In the genomic region with DNA sequence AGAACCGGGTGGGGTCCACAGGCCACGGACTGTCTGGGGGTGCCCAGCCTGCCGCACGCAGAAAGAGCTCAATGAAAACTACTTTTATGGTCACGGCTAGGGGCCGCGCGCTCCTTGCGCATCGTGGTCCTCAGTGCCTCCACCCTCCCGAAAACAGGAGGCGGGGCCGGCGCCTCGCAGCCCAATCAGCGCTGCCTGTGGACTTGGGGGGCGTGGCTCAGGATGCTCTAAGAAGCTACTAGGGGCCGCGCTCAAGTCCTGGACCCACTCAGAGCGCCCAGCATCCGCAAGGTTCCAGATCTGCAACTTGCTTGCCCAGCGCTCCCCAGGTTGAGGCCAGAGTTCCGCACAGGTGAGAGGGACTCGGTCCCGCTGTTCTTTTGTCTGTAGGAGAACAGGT, we compare ENCODE assay signal across 8 mouse cellular contexts. TPM values are rescaled to one million over a fixed set of nuclear protein-coding genes. Genes with fewer than 3 reads are reported as not detected.
A peak's percentile ranks its signal among the peaks of the same experiment; 100 is the strongest.
DNase-seq lines count a peak whose midpoint lies in the region; ATAC-seq and TF ChIP-seq lines count a peak whose summit lies in the region.

Crispld2 (plus strand) TSS at position 190 of the 400 bp plus-strand sequence.

- H3K4me2 ChIP-seq in forebrain, embryonic 16.5 days (ENCODE audit: low read length): peak within 1 kb of the TSS; percentile 66
- peak within 1 kb of the TSS; percentile 19 for H3K4me2 ChIP-seq in heart, postnatal 0 days (ENCODE audit: low read depth, low read length)
- H3K4me2 ChIP-seq in liver, embryonic 13.5 days: no peak within 1 kb of the TSS
- H3K4me2 ChIP-seq in neural tube, embryonic 12.5 days (replicated peaks): peak within 1 kb of the TSS; percentile 57

- ATAC-seq in forebrain, embryonic 16.5 days: peak; percentile 98
- peak; percentile 47 for ATAC-seq in heart, postnatal 0 days (ENCODE audit: insufficient read depth, low read depth)
- peak; percentile 64; the same call in 1 of the 2 replicates for ATAC-seq in liver, embryonic 13.5 days (ENCODE audit: low read depth)
- ATAC-seq in neural tube, embryonic 12.5 days (ENCODE audit: low FRiP score, low read depth): peak; percentile 89

- peak; percentile 36 to 41 for DNase-seq in cerebellum, adult 2 months
- no peak for DNase-seq in cerebellum, adult 11 months
- DNase-seq in heart, postnatal 0 days (ENCODE audit: low spot score): peak; percentile 32
- peak; percentile 82 to 84 for DNase-seq in kidney, postnatal 25 days
- DNase-seq in liver, embryonic 13.5 days: peak; percentile 34
- DNase-seq in testis, postnatal 10 days (ENCODE audit: low spot score): peak; percentile 90

- peak within 1 kb of the TSS; percentile 22 for H3K4me3 ChIP-seq in cerebellum, adult 2 months (replicated peaks; ENCODE audit: insufficient read depth, low read depth, low read length)
- peak within 1 kb of the TSS; percentile 44 for H3K4me3 ChIP-seq in forebrain, embryonic 16.5 days (replicated peaks; ENCODE audit: low read length)
- H3K4me3 ChIP-seq in heart, postnatal 0 days (ENCODE audit: low read depth, low read length): peak within 1 kb of the TSS; percentile 18
- no peak within 1 kb of the TSS for H3K4me3 ChIP-seq in liver, embryonic 13.5 days (replicated peaks)
- peak within 1 kb of the TSS; percentile 19; the same call in 1 of the 2 replicates for H3K4me3 ChIP-seq in neural tube, embryonic 12.5 days

- no peaks in the 10 kb centered on the region for H3K9me3 ChIP-seq in forebrain, embryonic 16.5 days (ENCODE audit: control insufficient read depth, low read length)
- no peaks in the 10 kb centered on the region for H3K9me3 ChIP-seq in heart, postnatal 0 days (replicated peaks; ENCODE audit: control insufficient read depth, low read length)
- H3K9me3 ChIP-seq in liver, embryonic 13.5 days (replicated peaks): no peaks in the 10 kb centered on the region
- H3K9me3 ChIP-seq in neural tube, embryonic 12.5 days: no peaks in the 10 kb centered on the region

- peak within 1 kb of the TSS; percentile 30; the same call in 1 of the 2 replicates for H3K9ac ChIP-seq in forebrain, embryonic 16.5 days (replicated peaks; ENCODE audit: low read depth, low read length)
- H3K9ac ChIP-seq in heart, postnatal 0 days (replicated peaks; ENCODE audit: low read depth, low read length): no peak within 1 kb of the TSS
- H3K9ac ChIP-seq in liver, embryonic 13.5 days: no peak within 1 kb of the TSS
- H3K9ac ChIP-seq in neural tube, embryonic 12.5 days: no peak within 1 kb of the TSS

- no peak for TF ChIP-seq EP300 in heart, postnatal 0 days (IDR thresholded peaks at IDR 0.05; ENCODE audit: low read depth)

- H3K27me3 ChIP-seq in cerebellum, adult 2 months (ENCODE audit: control insufficient read depth, insufficient read depth, low read length): no peaks in the 10 kb centered on the region; the same call in 1 of the 2 replicates
- H3K27me3 ChIP-seq in forebrain, embryonic 16.5 days (replicated peaks; ENCODE audit: control insufficient read depth, insufficient read depth, low read length): peaks cover 14% of the 10 kb centered on the region
- peaks cover 41% of the 10 kb centered on the region for H3K27me3 ChIP-seq in heart, postnatal 0 days (ENCODE audit: control insufficient read depth, insufficient read depth, low read length)
- H3K27me3 ChIP-seq in liver, embryonic 13.5 days: peaks cover 44% of the 10 kb centered on the region
- peaks cover 35% of the 10 kb centered on the region for H3K27me3 ChIP-seq in neural tube, embryonic 12.5 days (replicated peaks)

- H3K27ac ChIP-seq in cerebellum, adult 2 months (ENCODE audit: insufficient read depth, low read length): no peak within 1 kb of the TSS
- H3K27ac ChIP-seq in forebrain, embryonic 16.5 days (ENCODE audit: low read length): no peak within 1 kb of the TSS
- H3K27ac ChIP-seq in heart, postnatal 0 days (ENCODE audit: low read depth): no peak within 1 kb of the TSS
- H3K27ac ChIP-seq in liver, embryonic 13.5 days: no peak within 1 kb of the TSS
- no peak within 1 kb of the TSS for H3K27ac ChIP-seq in neural tube, embryonic 12.5 days

- TF ChIP-seq CTCF in cerebellum, adult 2 months (IDR thresholded peaks at IDR 0.05; ENCODE audit: borderline replicate concordance, insufficient read depth, low read depth, low read length): no peak
- 0 out of 2 replicates have a peak, but pooled peaks have one; percentile 6 for TF ChIP-seq CTCF in heart, postnatal 0 days (IDR thresholded peaks at IDR 0.05; ENCODE audit: low read depth)

- no peak for TF ChIP-seq POLR2A in cerebellum, adult 2 months (IDR thresholded peaks at IDR 0.05; ENCODE audit: borderline replicate concordance, insufficient read depth, low read length)

- under 1% methylated on average over 25 of the region's 25 CpGs for WGBS in cerebellum, adult 2 months
- WGBS in forebrain, embryonic 16.5 days: under 1% methylated on average over 24 of the region's 25 CpGs
- 2% methylated on average over 23 of the region's 25 CpGs for WGBS in heart, postnatal 0 days
- WGBS in liver, embryonic 13.5 days (ENCODE audit: insufficient replicate concordance): under 1% methylated on average over 25 of the region's 25 CpGs
- under 1% methylated on average over 25 of the region's 25 CpGs for WGBS in neural tube, embryonic 12.5 days

- peaks cover 8% of the 10 kb centered on the region for H3K4me1 ChIP-seq in cerebellum, adult 2 months (ENCODE audit: control insufficient read depth, insufficient read depth, low read length)
- H3K4me1 ChIP-seq in forebrain, embryonic 16.5 days (replicated peaks; ENCODE audit: control insufficient read depth, insufficient read depth, low read length): peaks cover 12% of the 10 kb centered on the region
- peaks cover 9% of the 10 kb centered on the region for H3K4me1 ChIP-seq in heart, postnatal 0 days (ENCODE audit: control insufficient read depth, insufficient read depth)
- no peaks in the 10 kb centered on the region for H3K4me1 ChIP-seq in liver, embryonic 13.5 days (replicated peaks)
- H3K4me1 ChIP-seq in neural tube, embryonic 12.5 days: peaks cover 15% of the 10 kb centered on the region

- no peaks in the 10 kb centered on the region for H3K36me3 ChIP-seq in forebrain, embryonic 16.5 days (ENCODE audit: control insufficient read depth, insufficient read depth)
- no peaks in the 10 kb centered on the region for H3K36me3 ChIP-seq in heart, postnatal 0 days (replicated peaks; ENCODE audit: control insufficient read depth, insufficient read depth, low read length)
- H3K36me3 ChIP-seq in liver, embryonic 13.5 days: no peaks in the 10 kb centered on the region
- H3K36me3 ChIP-seq in neural tube, embryonic 12.5 days: no peaks in the 10 kb centered on the region

RNA-seq across cellular contexts. Expression of gene Crispld2, which starts in this region (rescaled TPM):
- 2.4 and 2.6 TPM in 2 replicates for polyA plus RNA-seq in cerebellum, adult 2 months (2012; rRNA removed)
- 1.2 and 1.5 TPM in 2 replicates for polyA plus RNA-seq in forebrain, embryonic 16.5 days (2015; fragmentation: Nextera tagmentation; extraction: Ambion mirVana)
- total RNA-seq in heart, postnatal 0 days (2014; rRNA removed; ENCODE audit: low replicate concordance): 5.4 and 15.5 TPM in 2 replicates
- 2.5 and 2.6 TPM in 2 replicates for polyA plus RNA-seq in heart, postnatal 0 days (2015; fragmentation: Nextera tagmentation; extraction: Ambion mirVana)
- 0.74 and 0.80 TPM in 2 replicates for polyA plus RNA-seq in liver, embryonic 13.5 days (2015; fragmentation: Nextera tagmentation; extraction: Ambion mirVana)
- 5.2 and 5.6 TPM in 2 replicates for polyA plus RNA-seq in neural tube, embryonic 12.5 days (2016; fragmentation: Nextera tagmentation; extraction: Ambion mirVana)

Comparison
In these comparisons a context has a peak if more than half of its experiments do, and no peak if none do; other contexts are left out.
1. Peak in DNase-seq and ATAC-seq in liver, embryonic 13.5 days; RNA of the gene not detected or under 1 TPM.
2. ATAC-seq: peak in every context shown above with its lines; median percentile 98 in forebrain, embryonic 16.5 days; 89 in neural tube, embryonic 12.5 days; 64 in liver, embryonic 13.5 days; 47 in heart, postnatal 0 days.